Mouse (Mus musculus) liver, postnatal 0 days (tissue): ENCODE results near the gene Chn2.

ENCODE experiments used
- CTCF ChIP-seq: sonication (generic); IDR thresholded peaks from 2 replicates; pipeline ENCODE4 v1.5.1; 2016; ENCODE audit warnings: antibody characterized with exemption, low read depth
- EP300 ChIP-seq: IDR thresholded peaks from 2 replicates; pipeline ENCODE4 v1.6.1; 2016; ENCODE audit warnings: antibody characterized with exemption, low read depth, mild to moderate bottlenecking

GRCm38 (mm10) chr6:54098339-54098738 is 59.0 kb downstream of the Chn2 start:
- no peak for TF ChIP-seq EP300
- TF ChIP-seq CTCF = no peak
